Mouse (Mus musculus) forebrain, postnatal 0 days (tissue): ENCODE measurements at regions not wholly inside any gene's neighbourhood (a gene's known extent, or its start where the extent isn't known, plus 50 kb on each side); places are given as distances from the start of the nearest gene placed in this dataset.

Experiments used
- ATAC-seq: fragments of 200-750 bp; cut with Nextera tagmentation; 2 replicates; pipeline ENCODE4 v1.8.0; 2017; ENCODE audit warnings: mild to moderate bottlenecking, moderate library complexity
- DNase-seq: peaks from one replicate; pipeline ENCODE4 v3.0.0-alpha.2; 2015
- H3K27ac ChIP-seq: fragments of 300-500 bp; sonication (generic); 2 replicates; pipeline ENCODE4 v1.5.1; 2014; ENCODE audit warnings: low read depth, mild to moderate bottlenecking, antibody characterized with exemption, low read length, moderate library complexity, mixed read lengths
- H3K27me3 ChIP-seq: fragments of 300-500 bp; sonication (generic); 2 replicates; pipeline ENCODE4 v1.6.1; 2014; ENCODE audit warnings: mild to moderate bottlenecking, low read length, mixed read lengths; ENCODE audit not compliant: insufficient read depth
- H3K36me3 ChIP-seq: fragments of 300-500 bp; sonication (generic); 2 replicates; pipeline ENCODE4 v1.6.1; 2014; ENCODE audit warnings: mild to moderate bottlenecking, moderate library complexity; ENCODE audit not compliant: insufficient read depth
- H3K4me1 ChIP-seq: fragments of 300-500 bp; sonication (generic); 2 replicates; pipeline ENCODE4 v1.6.1; 2014; ENCODE audit warnings: antibody characterized with exemption; ENCODE audit not compliant: insufficient read depth
- H3K4me2 ChIP-seq: fragments of 300-500 bp; sonication (generic); 2 replicates; pipeline ENCODE4 v1.6.1; 2014; ENCODE audit warnings: low read depth, mild to moderate bottlenecking, moderate library complexity
- H3K4me3 ChIP-seq: fragments of 300-500 bp; sonication (generic); 2 replicates; pipeline ENCODE4 v1.5.1; 2014; ENCODE audit warnings: low read depth, low read length, mixed read lengths
- H3K9ac ChIP-seq: fragments of 300-500 bp; sonication (generic); 2 replicates; pipeline ENCODE4 v1.6.1; 2014; ENCODE audit warnings: mild to moderate bottlenecking
- H3K9me3 ChIP-seq: fragments of 300-500 bp; sonication (generic); 2 replicates; pipeline ENCODE4 v1.6.1; 2016; ENCODE audit warnings: low read length
- CTCF ChIP-seq: sonication (generic); IDR thresholded peaks from 2 replicates; pipeline ENCODE4 v1.5.1; 2016; ENCODE audit warnings: antibody characterized with exemption, control low read depth, low read depth
- WGBS: fragments of 180-500 bp; shearing (Covaris S2); extraction: QIAGEN DNeasy Blood & Tissue Kit; methylation state at CpG from one replicate; pipeline ENCODE4 v1.1.7; 2014; 5-methylcytosine and 5-hydroxymethylcytosine counted together

- Histone ChIP-seq H3K27ac (no peak overlapping the region), H3K9me3 (no peaks in the 10 kb centered on the region), H3K36me3 (no peaks in the 10 kb centered on the region), H3K27me3 (no peaks in the 10 kb centered on the region; the same call in 1 of the 2 replicates), H3K4me2 (no peak overlapping the region), H3K4me1 (no peaks in the 10 kb centered on the region; the same call in 1 of the 2 replicates), H3K9ac (no peak overlapping the region), H3K4me3 (no peak overlapping the region)
- DNase-seq (no peak), ATAC-seq (no peak)
- no peak for TF ChIP-seq CTCF
- 71% methylated on average over 4 of the region's 4 CpGs for WGBS
These were observed 165.6 kb upstream of the Atp5g3 start for GRCm38 (mm10) chr2:74076774-74077173.

GRCm38 (mm10) chr2:74075566-74075965 is 164.4 kb upstream of the Atp5g3 start:
- Histone ChIP-seq H3K4me2 (no peak overlapping the region), H3K27ac (no peak overlapping the region), H3K36me3 (no peaks in the 10 kb centered on the region), H3K9ac (no peak overlapping the region), H3K27me3 (no peaks in the 10 kb centered on the region; the same call in 1 of the 2 replicates), H3K4me1 (no peaks in the 10 kb centered on the region; the same call in 1 of the 2 replicates), H3K9me3 (no peaks in the 10 kb centered on the region), H3K4me3 (no peak overlapping the region)
- WGBS = 62% methylated on average over 1 of the region's 1 CpGs
- DNase-seq = no peak
- TF ChIP-seq CTCF = no peak
- ATAC-seq = no peak

DNA sequence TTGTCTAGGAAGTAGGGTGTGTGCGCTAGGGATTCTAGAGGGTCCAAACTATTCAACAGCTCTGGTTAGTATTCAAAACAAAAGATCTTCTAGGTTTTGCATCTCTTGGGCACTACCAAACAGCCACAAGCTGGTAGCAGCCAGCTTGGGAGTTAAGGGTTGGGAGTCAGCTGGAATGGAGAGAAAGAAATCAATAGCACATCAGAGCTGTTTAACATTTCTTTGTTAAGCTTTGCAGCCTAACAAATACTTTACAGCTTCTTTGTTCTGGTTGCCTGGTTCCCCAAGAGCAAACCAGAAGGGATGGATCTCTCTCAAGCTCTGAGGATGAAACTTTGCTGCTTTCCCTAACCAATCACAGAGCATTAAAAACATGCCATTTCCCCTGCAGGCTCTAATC is 162.3 kb upstream of the Atp5g3 start:
- TF ChIP-seq CTCF = no peak
- no peak for ATAC-seq
- DNase-seq = no peak
- Histone ChIP-seq H3K36me3 (no peaks in the 10 kb centered on the region), H3K4me2 (no peak overlapping the region), H3K4me1 (no peaks in the 10 kb centered on the region; the same call in 1 of the 2 replicates), H3K9me3 (no peaks in the 10 kb centered on the region), H3K4me3 (no peak overlapping the region), H3K27me3 (no peaks in the 10 kb centered on the region; the same call in none of the 2 replicates), H3K9ac (no peak overlapping the region), H3K27ac (no peak overlapping the region)
- 79% methylated on average over 1 of the region's 1 CpGs for WGBS

DNA sequence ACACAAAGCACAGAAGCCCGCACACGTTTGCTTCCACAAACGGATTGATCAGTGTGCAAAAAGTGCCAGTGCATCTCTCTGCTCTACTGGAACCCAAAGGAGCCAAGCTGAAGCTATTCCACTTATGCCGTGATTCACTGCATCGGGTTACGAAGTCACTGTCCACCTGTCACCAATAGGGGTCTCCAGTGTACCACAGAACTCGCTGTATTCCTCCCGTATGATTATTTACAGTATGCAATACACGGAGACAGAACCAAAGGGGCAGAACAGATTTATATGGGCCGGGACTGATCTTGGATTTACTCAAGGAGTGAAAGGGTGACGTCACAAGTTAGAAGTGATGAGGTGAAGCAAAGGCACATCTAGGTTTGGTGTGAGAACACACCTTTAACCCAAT is 155.5 kb upstream of the Atp5g3 start:
- DNase-seq = peak; percentile 92
- peaks cover 5% of the 10 kb centered on the region; the same call in 1 of the 2 replicates for H3K4me1 ChIP-seq
- H3K27ac ChIP-seq = no peak overlapping the region
- H3K36me3 ChIP-seq = no peaks in the 10 kb centered on the region
- ATAC-seq = peak; percentile 88
- H3K9me3 ChIP-seq = no peaks in the 10 kb centered on the region
- 4% methylated on average over 11 of the region's 11 CpGs for WGBS
- no peak overlapping the region for H3K4me3 ChIP-seq
- TF ChIP-seq CTCF = peak; percentile 95
- H3K4me2 ChIP-seq = no peak overlapping the region
- H3K27me3 ChIP-seq = peaks cover 3% of the 10 kb centered on the region; the same call in 1 of the 2 replicates
- H3K9ac ChIP-seq = no peak overlapping the region

- DNase-seq (no peak), ATAC-seq (0 out of 2 replicates have a peak, but pooled peaks have one; percentile 10)
- H3K4me2 ChIP-seq = peak overlapping the region; percentile 50
- H3K27ac ChIP-seq = peak overlapping the region; percentile 57
- peaks cover 5% of the 10 kb centered on the region; the same call in 1 of the 2 replicates for H3K4me1 ChIP-seq
- H3K27me3 ChIP-seq = peaks cover 3% of the 10 kb centered on the region; the same call in 1 of the 2 replicates
- H3K9ac ChIP-seq = no peak overlapping the region
- peak overlapping the region; percentile 32; the same call in 1 of the 2 replicates for H3K4me3 ChIP-seq
- no peaks in the 10 kb centered on the region for H3K9me3 ChIP-seq
- 31% methylated on average over 9 of the region's 9 CpGs for WGBS
- TF ChIP-seq CTCF = no peak
- no peaks in the 10 kb centered on the region for H3K36me3 ChIP-seq
These were observed 153.2 kb upstream of the Atp5g3 start for GRCm38 (mm10) chr2:74064369-74064768.

GRCm38 (mm10) chr2:74063777-74064176 is 152.7 kb upstream of the Atp5g3 start:
- Histone ChIP-seq H3K27ac (peak overlapping the region; percentile 57), H3K9ac (peak overlapping the region; percentile 36), H3K9me3 (no peaks in the 10 kb centered on the region), H3K4me3 (peak overlapping the region; percentile 32), H3K27me3 (peaks cover 3% of the 10 kb centered on the region; the same call in 1 of the 2 replicates), H3K4me1 (peaks cover 5% of the 10 kb centered on the region; the same call in 1 of the 2 replicates), H3K4me2 (peak overlapping the region; percentile 50), H3K36me3 (no peaks in the 10 kb centered on the region)
- no peak for TF ChIP-seq CTCF
- 21% methylated on average over 15 of the region's 15 CpGs for WGBS
- ATAC-seq (peak; percentile 82), DNase-seq (peak; percentile 72)

DNA sequence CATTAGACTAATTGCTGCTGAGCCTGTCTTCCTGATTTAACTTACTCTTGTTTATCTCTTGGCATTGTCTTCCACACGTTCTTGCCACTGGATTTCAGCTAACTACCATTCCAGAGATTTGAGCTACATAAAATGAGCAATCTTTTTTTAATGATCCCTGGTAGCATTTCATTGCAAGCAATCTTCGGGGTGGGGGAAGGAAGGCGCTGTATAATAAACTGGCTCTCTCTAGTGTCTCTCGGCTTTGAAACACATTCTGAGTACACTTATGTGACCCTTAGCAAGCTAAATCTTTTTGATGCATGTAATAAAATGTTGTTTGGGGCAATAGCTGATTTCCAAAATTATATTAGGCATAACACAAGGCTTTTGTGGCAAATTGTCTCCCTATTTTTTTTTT is 152.2 kb upstream of the Atp5g3 start:
- Histone ChIP-seq H3K4me2 (peak overlapping the region; percentile 50), H3K9me3 (no peaks in the 10 kb centered on the region), H3K27ac (no peak overlapping the region), H3K36me3 (no peaks in the 10 kb centered on the region), H3K4me1 (peaks cover 5% of the 10 kb centered on the region; the same call in 1 of the 2 replicates), H3K27me3 (peaks cover 3% of the 10 kb centered on the region; the same call in 1 of the 2 replicates), H3K9ac (no peak overlapping the region), H3K4me3 (peak overlapping the region; percentile 32; the same call in 1 of the 2 replicates)
- no peak for ATAC-seq
- no peak for TF ChIP-seq CTCF
- DNase-seq = no peak
- WGBS = 33% methylated on average over 4 of the region's 4 CpGs
